Mouse (Mus musculus) neural tube, embryonic 12.5 days (tissue): ENCODE measurements at regions not wholly inside any gene's neighbourhood (a gene's known extent, or its start where the extent isn't known, plus 50 kb on each side); places are given as distances from the start of the nearest gene placed in this dataset.

Experiments used
- ATAC-seq: fragments of 200-750 bp; cut with Nextera tagmentation; 2 replicates; pipeline ENCODE4 v1.8.0; 2017; ENCODE audit warnings: low read depth, mild to moderate bottlenecking, moderate TSS enrichment, moderate library complexity; ENCODE audit not compliant: low FRiP score
- H3K27ac ChIP-seq: fragments of 300-500 bp; sonication (generic); 2 replicates; pipeline ENCODE4 v1.5.1; 2016
- H3K27me3 ChIP-seq: fragments of 300-500 bp; sonication (generic); replicated peaks from 2 replicates; pipeline ENCODE4 v1.6.1; 2016; ENCODE audit warnings: mild to moderate bottlenecking
- H3K36me3 ChIP-seq: fragments of 300-500 bp; sonication (generic); 2 replicates; pipeline ENCODE4 v1.6.1; 2016; ENCODE audit warnings: mild to moderate bottlenecking
- H3K4me1 ChIP-seq: fragments of 300-500 bp; sonication (generic); 2 replicates; pipeline ENCODE4 v1.6.1; 2016
- H3K4me2 ChIP-seq: fragments of 300-500 bp; sonication (generic); replicated peaks from 2 replicates; pipeline ENCODE4 v1.6.1; 2016; ENCODE audit warnings: mild to moderate bottlenecking
- H3K4me3 ChIP-seq: fragments of 300-500 bp; sonication (generic); 2 replicates; pipeline ENCODE4 v1.5.1; 2016
- H3K9ac ChIP-seq: fragments of 300-500 bp; sonication (generic); 2 replicates; pipeline ENCODE4 v1.6.1; 2016; ENCODE audit warnings: mild to moderate bottlenecking
- H3K9me3 ChIP-seq: fragments of 300-500 bp; sonication (generic); 2 replicates; pipeline ENCODE4 v1.6.1; 2016; ENCODE audit warnings: mild to moderate bottlenecking
- whole genome bisulfite sequencing: fragments of 180-500 bp; shearing (Covaris S2); methylation state at CpG from one replicate; pipeline ENCODE4 v1.1.7; 2016; 5-methylcytosine and 5-hydroxymethylcytosine counted together

GRCm38 (mm10) chr13:110570386-110570785 is 175.5 kb downstream of the Plk2 start:
- Histone ChIP-seq H3K27me3 (no peaks in the 10 kb centered on the region), H3K9ac (no peak overlapping the region), H3K27ac (no peak overlapping the region), H3K4me3 (no peak overlapping the region), H3K4me2 (no peak overlapping the region), H3K9me3 (no peaks in the 10 kb centered on the region), H3K4me1 (no peaks in the 10 kb centered on the region), H3K36me3 (no peaks in the 10 kb centered on the region)
- no peak for ATAC-seq

DNA sequence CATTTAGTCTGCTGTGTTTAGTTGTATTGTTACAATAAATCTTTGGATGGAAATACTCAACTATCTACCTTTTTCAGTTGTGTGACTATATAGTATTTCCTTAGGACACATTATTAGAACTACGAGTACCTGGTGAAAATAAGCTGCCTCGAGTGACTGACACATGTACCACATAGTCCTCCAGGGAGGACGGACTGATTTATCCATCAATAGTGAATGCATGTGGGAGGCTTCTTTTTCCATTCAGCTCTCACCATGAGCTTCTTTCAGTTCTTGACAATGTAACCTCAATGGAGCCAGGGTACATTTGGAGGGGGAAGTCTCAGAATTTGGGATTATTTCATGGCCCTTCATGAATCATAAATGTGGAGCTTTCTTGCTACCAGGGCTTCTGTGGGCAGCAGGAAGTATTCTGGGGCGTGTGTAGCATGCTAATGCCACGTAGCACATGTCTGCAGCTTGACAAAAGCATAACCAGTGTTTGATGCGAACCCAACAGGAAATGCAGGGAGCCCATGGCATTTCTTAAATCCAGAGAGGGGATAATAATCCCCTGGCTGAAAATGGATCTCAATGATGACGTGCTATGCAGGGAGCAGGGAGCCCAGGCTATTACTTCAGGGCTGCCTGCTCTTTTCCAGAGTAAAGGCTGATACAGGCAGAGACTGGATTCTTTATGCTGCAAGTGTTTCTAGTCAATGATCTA is 178.7 kb downstream of the Plk2 start:
- H3K4me1 ChIP-seq: no peaks in the 10 kb centered on the region
- H3K9me3 ChIP-seq: no peaks in the 10 kb centered on the region
- no peak overlapping the region for H3K4me3 ChIP-seq
- ATAC-seq: no peak
- H3K9ac ChIP-seq: no peak overlapping the region
- no peaks in the 10 kb centered on the region for H3K27me3 ChIP-seq
- no peak overlapping the region for H3K4me2 ChIP-seq
- 81% methylated on average over 7 of the region's 7 CpGs for WGBS
- no peaks in the 10 kb centered on the region for H3K36me3 ChIP-seq
- no peak overlapping the region for H3K27ac ChIP-seq

DNA sequence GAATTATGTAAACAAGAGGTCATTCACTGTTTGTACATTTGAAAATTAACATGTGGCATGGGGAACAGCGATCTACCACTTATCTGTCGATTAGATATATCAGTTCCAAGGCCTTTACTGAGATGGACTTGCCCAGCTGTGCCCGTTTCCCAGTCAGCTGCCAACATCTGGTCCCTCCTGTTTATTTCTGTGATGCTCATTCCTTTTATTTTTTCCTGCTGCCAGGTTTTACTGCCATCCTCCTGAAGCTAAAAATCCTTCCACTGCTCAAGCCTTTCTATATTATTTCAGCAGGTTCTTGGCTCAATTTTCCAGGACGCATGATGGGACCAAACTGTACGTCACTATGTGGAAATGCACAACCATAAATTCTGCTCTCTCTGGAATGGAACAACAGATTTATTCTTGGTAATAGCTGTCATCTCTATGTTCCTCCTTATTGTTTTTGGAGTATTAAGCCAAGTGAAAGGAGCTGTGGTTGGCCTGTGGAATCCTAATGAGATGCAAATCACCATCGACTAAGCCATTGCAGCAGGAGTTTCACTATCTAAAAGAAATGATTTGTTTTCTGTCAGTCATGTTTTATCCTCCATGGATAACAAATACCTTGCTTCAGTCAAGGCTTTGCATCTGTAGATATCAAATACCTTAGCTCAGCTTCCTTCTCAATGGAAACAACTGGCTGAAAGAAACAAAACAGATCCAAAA is 180.1 kb downstream of the Plk2 start:
- 70% methylated on average over 6 of the region's 6 CpGs for WGBS
- H3K27ac ChIP-seq: no peak overlapping the region
- no peak overlapping the region for H3K4me3 ChIP-seq
- no peak overlapping the region for H3K9ac ChIP-seq
- no peaks in the 10 kb centered on the region for H3K27me3 ChIP-seq
- no peaks in the 10 kb centered on the region for H3K36me3 ChIP-seq
- no peak for ATAC-seq
- no peaks in the 10 kb centered on the region for H3K9me3 ChIP-seq
- H3K4me2 ChIP-seq: no peak overlapping the region
- no peaks in the 10 kb centered on the region for H3K4me1 ChIP-seq

DNA sequence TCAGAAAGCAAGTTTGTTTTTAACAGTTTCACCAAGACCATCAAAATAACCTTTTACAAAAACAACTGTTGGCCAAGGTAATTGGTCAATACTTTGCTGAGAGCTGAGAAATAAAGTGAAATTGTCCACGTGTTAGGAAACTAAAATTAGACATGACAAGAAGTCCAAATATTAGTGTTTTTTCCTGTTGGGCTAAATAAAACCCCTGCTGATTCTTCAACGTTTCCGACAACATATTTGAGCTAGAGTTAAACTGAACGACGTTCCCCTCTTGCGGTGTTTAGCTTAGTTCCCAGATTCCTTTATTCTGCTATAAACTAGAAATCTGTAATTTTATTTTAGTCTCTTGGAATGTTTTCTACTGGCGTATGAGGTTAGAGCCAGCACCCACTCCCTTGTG is 183.3 kb downstream of the Plk2 start:
- H3K4me1 ChIP-seq: no peaks in the 10 kb centered on the region
- H3K4me3 ChIP-seq: no peak overlapping the region
- H3K9ac ChIP-seq: no peak overlapping the region
- no peaks in the 10 kb centered on the region for H3K9me3 ChIP-seq
- no peaks in the 10 kb centered on the region for H3K27me3 ChIP-seq
- WGBS: 78% methylated on average over 7 of the region's 7 CpGs
- no peak for ATAC-seq
- H3K4me2 ChIP-seq: no peak overlapping the region
- no peak overlapping the region for H3K27ac ChIP-seq
- no peaks in the 10 kb centered on the region for H3K36me3 ChIP-seq

- Histone ChIP-seq H3K4me1 (no peaks in the 10 kb centered on the region), H3K9me3 (no peaks in the 10 kb centered on the region), H3K27me3 (no peaks in the 10 kb centered on the region), H3K4me2 (no peak overlapping the region), H3K9ac (no peak overlapping the region), H3K27ac (no peak overlapping the region), H3K4me3 (no peak overlapping the region), H3K36me3 (no peaks in the 10 kb centered on the region)
- ATAC-seq: no peak
- 83% methylated on average over 4 of the region's 4 CpGs for WGBS
Observed at GRCm38 (mm10) chr13:110580166-110580565, 185.3 kb downstream of the Plk2 start.

DNA sequence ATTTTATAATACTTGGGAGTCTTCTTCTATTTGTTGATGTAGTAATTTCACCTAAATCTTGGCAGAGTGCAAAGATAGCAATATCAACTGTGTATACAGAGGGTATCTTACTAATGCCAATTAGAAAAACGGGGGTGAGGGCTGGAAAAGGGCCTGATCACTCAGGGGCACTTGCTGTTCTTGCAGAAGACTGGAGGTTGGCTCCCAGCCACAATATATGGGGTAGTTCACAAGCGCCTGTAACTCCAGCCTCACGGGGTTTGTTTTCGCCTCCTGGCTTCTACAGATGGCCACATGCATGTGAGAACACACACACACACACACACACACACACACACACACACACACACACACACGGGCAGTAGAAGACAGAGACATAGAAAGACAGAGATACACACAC is 185.7 kb downstream of the Plk2 start:
- no peaks in the 10 kb centered on the region for H3K27me3 ChIP-seq
- no peaks in the 10 kb centered on the region for H3K36me3 ChIP-seq
- ATAC-seq: no peak
- no peaks in the 10 kb centered on the region for H3K4me1 ChIP-seq
- H3K4me2 ChIP-seq: no peak overlapping the region
- no peak overlapping the region for H3K27ac ChIP-seq
- no peaks in the 10 kb centered on the region for H3K9me3 ChIP-seq
- no peak overlapping the region for H3K4me3 ChIP-seq
- 80% methylated on average over 5 of the region's 5 CpGs for WGBS
- no peak overlapping the region for H3K9ac ChIP-seq

DNA sequence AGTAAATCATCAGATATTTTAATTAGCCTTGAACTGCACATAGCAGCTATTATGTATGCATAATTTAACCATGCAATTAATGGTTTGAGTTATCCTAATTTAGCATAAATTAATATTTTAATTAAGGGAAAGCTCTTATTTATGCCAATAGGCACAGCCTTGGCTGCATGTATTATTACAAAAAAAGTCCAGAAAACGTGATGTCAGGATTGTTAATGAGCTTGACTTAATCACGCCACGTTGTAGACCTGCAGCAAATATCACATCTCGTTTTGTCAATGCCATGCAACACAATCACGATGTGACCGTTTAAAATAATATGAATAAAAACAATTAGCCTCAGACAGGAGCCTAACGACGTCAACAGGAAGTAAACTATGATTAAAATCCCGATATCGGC is 189.9 kb downstream of the Plk2 start:
- no peaks in the 10 kb centered on the region for H3K4me1 ChIP-seq
- no peak overlapping the region for H3K27ac ChIP-seq
- no peak for ATAC-seq
- no peak overlapping the region for H3K4me3 ChIP-seq
- WGBS: 82% methylated on average over 10 of the region's 10 CpGs
- no peak overlapping the region for H3K9ac ChIP-seq
- no peaks in the 10 kb centered on the region for H3K27me3 ChIP-seq
- H3K4me2 ChIP-seq: no peak overlapping the region
- no peaks in the 10 kb centered on the region for H3K9me3 ChIP-seq
- no peaks in the 10 kb centered on the region for H3K36me3 ChIP-seq

- H3K27me3 ChIP-seq: no peaks in the 10 kb centered on the region
- H3K4me2 ChIP-seq: no peak overlapping the region
- ATAC-seq: no peak
- no peaks in the 10 kb centered on the region for H3K4me1 ChIP-seq
- 92% methylated on average over 3 of the region's 3 CpGs for WGBS
- H3K9me3 ChIP-seq: no peaks in the 10 kb centered on the region
- H3K9ac ChIP-seq: no peak overlapping the region
- H3K4me3 ChIP-seq: no peak overlapping the region
- H3K27ac ChIP-seq: no peak overlapping the region
- no peaks in the 10 kb centered on the region for H3K36me3 ChIP-seq
Observed at GRCm38 (mm10) chr13:110594630-110595029, 199.8 kb downstream of the Plk2 start.

DNA sequence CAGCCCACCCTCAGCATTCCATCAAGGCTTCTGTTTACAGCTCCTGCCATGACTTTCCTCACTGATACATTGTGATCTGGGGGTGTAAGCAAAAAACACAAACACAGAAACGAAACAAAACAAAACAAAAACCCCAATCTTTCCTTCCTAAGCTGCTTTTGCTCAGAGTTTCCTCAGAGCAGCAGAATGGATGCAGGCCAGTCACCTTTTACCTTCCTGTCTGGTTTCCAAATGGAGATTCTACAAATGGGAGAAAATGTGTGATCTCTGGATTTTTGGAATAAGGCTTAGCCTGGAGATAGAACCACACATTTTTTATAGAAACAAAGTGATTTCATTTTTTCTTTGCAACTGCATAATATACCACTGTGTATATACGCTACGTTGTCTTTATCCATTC is 204.8 kb downstream of the Plk2 start:
- no peak overlapping the region for H3K27ac ChIP-seq
- H3K4me3 ChIP-seq: no peak overlapping the region
- no peaks in the 10 kb centered on the region for H3K36me3 ChIP-seq
- no peak overlapping the region for H3K4me2 ChIP-seq
- H3K9ac ChIP-seq: no peak overlapping the region
- 93% methylated on average over 3 of the region's 3 CpGs for WGBS
- H3K27me3 ChIP-seq: no peaks in the 10 kb centered on the region
- H3K9me3 ChIP-seq: no peaks in the 10 kb centered on the region
- ATAC-seq: no peak
- H3K4me1 ChIP-seq: no peaks in the 10 kb centered on the region

GRCm38 (mm10) chr13:110600377-110600776 is 205.5 kb downstream of the Plk2 start:
- Histone ChIP-seq H3K27ac (no peak overlapping the region), H3K27me3 (no peaks in the 10 kb centered on the region), H3K9ac (no peak overlapping the region), H3K9me3 (no peaks in the 10 kb centered on the region), H3K4me1 (no peaks in the 10 kb centered on the region), H3K4me3 (no peak overlapping the region), H3K4me2 (no peak overlapping the region), H3K36me3 (no peaks in the 10 kb centered on the region)
- no peak for ATAC-seq
- WGBS: 90% methylated on average over 9 of the region's 9 CpGs

DNA sequence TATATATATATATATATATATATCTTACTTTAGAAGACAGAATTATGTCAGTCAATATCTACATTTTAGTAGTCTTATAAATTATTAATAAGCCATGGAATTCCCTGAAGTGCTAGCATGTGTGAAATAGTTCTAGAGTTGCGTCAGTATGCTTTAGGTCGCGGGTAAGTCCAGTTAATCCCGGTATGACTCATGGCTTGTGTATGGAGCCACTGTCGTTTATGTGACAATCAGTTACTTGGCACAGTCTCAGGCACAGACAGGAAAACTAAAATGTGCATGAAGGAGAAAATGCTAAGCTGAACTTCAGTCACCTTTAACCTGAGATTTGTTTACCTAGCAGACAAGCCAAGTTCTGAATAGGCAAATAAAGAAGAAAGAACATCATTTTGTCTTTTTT is 206.5 kb downstream of the Plk2 start:
- H3K27ac ChIP-seq: no peak overlapping the region
- WGBS: 76% methylated on average over 5 of the region's 5 CpGs
- ATAC-seq: no peak

GRCm38 (mm10) chr13:110601840-110602239 is 207.0 kb downstream of the Plk2 start:
- H3K4me3 ChIP-seq: no peak overlapping the region
- no peak overlapping the region for H3K9ac ChIP-seq
- no peak overlapping the region for H3K27ac ChIP-seq
- H3K4me1 ChIP-seq: no peaks in the 10 kb centered on the region
- no peaks in the 10 kb centered on the region for H3K36me3 ChIP-seq
- H3K9me3 ChIP-seq: no peaks in the 10 kb centered on the region
- no peaks in the 10 kb centered on the region for H3K27me3 ChIP-seq
- H3K4me2 ChIP-seq: no peak overlapping the region
- no peak for ATAC-seq
- 83% methylated on average over 6 of the region's 6 CpGs for WGBS

More for the DNA sequence above, 206.5 kb downstream of the Plk2 start:
- Histone ChIP-seq H3K9ac (no peak overlapping the region), H3K4me1 (no peaks in the 10 kb centered on the region), H3K4me2 (no peak overlapping the region), H3K4me3 (no peak overlapping the region), H3K27me3 (no peaks in the 10 kb centered on the region), H3K9me3 (no peaks in the 10 kb centered on the region), H3K36me3 (no peaks in the 10 kb centered on the region)

- WGBS: 93% methylated on average over 1 of the region's 1 CpGs
- Histone ChIP-seq H3K9me3 (no peaks in the 10 kb centered on the region), H3K27ac (no peak overlapping the region), H3K4me2 (no peak overlapping the region), H3K4me1 (no peaks in the 10 kb centered on the region), H3K9ac (no peak overlapping the region), H3K36me3 (no peaks in the 10 kb centered on the region), H3K4me3 (no peak overlapping the region), H3K27me3 (no peaks in the 10 kb centered on the region)
- ATAC-seq: no peak
Observed at GRCm38 (mm10) chr13:110602894-110603293, 208.0 kb downstream of the Plk2 start.
